Comparison of ENCODE assay signal across 18 mouse cellular contexts in genomic region chr1:63225890-63226289, GRCm38 (mm10). TPM values are rescaled to one million over a fixed set of nuclear protein-coding genes. Genes with fewer than 3 reads are reported as not detected.
DNase-seq lines count a peak whose midpoint lies in the region; ATAC-seq lines count a peak whose summit lies in the region.
"Had no signal": no experiment of that assay in that cellular context is flagged by ENCODE, and none has a peak within 500 bp of the region (broad histone marks: within the 10 kb centered on the region; RNA-seq: fewer than 3 reads in every experiment).

No protein-coding gene starts in this region.

- peak; percentile 89 for ATAC-seq in heart, embryonic 14.5 days (ENCODE audit: insufficient number of reproducible peaks, insufficient read depth, low FRiP score, low read depth)
- ATAC-seq in midbrain, embryonic 14.5 days (ENCODE audit: low FRiP score, low TSS enrichment), result no peak
- ATAC-seq in midbrain, embryonic 16.5 days, result no peak
- peak; percentile 47; the same call in 1 of the 2 replicates for ATAC-seq in embryonic facial prominence, embryonic 12.5 days (ENCODE audit: insufficient number of reproducible peaks, insufficient read depth, low FRiP score, low TSS enrichment)
- ATAC-seq: CD4-positive, CD25-positive, alpha-beta regulatory T cell, adult 4 months had no signal

- H3K9ac ChIP-seq in heart, embryonic 14.5 days (ENCODE audit: low read length), result no peak overlapping the region
- H3K9ac ChIP-seq in midbrain, embryonic 14.5 days (replicated peaks; ENCODE audit: low read length), result no peak overlapping the region
- H3K9ac ChIP-seq in midbrain, embryonic 16.5 days (ENCODE audit: low read depth, low read length), result no peak overlapping the region
- no peak overlapping the region for H3K9ac ChIP-seq in embryonic facial prominence, embryonic 12.5 days
- H3K9ac ChIP-seq: forebrain, embryonic 12.5 days; liver, embryonic 13.5 days had no signal

- no peaks in the 10 kb centered on the region for H3K36me3 ChIP-seq in heart, embryonic 14.5 days (ENCODE audit: control insufficient read depth, insufficient read depth, low read length)
- no peaks in the 10 kb centered on the region for H3K36me3 ChIP-seq in midbrain, embryonic 14.5 days (ENCODE audit: control insufficient read depth, insufficient read depth, low read length)
- no peaks in the 10 kb centered on the region for H3K36me3 ChIP-seq in midbrain, embryonic 16.5 days (ENCODE audit: control insufficient read depth, insufficient read depth, low read length)
- H3K36me3 ChIP-seq in embryonic facial prominence, embryonic 12.5 days, result no peaks in the 10 kb centered on the region
- H3K36me3 ChIP-seq: forebrain, embryonic 12.5 days; liver, embryonic 13.5 days had no signal

- H3K4me1 ChIP-seq in heart, embryonic 14.5 days (ENCODE audit: control insufficient read depth in 2 of 2, insufficient read depth in 2 of 2, low read length in 2 of 2), result peaks cover 4 to 7% of the 10 kb centered on the region in 2 experiments
- H3K4me1 ChIP-seq in midbrain, embryonic 14.5 days (ENCODE audit: control insufficient read depth, insufficient read depth, low read length), result no peaks in the 10 kb centered on the region
- H3K4me1 ChIP-seq in midbrain, embryonic 16.5 days (ENCODE audit: control insufficient read depth, insufficient read depth, low read length), result no peaks in the 10 kb centered on the region
- peaks cover 3% of the 10 kb centered on the region; the same call in 1 of the 2 replicates for H3K4me1 ChIP-seq in embryonic facial prominence, embryonic 12.5 days
- H3K4me1 ChIP-seq: liver, embryonic 13.5 days had no signal

- peak overlapping the region; percentile 11; the same call in 1 of the 2 replicates for H3K4me2 ChIP-seq in heart, embryonic 14.5 days (ENCODE audit: low read length)
- no peak overlapping the region for H3K4me2 ChIP-seq in midbrain, embryonic 14.5 days (ENCODE audit: low read length)
- H3K4me2 ChIP-seq in midbrain, embryonic 16.5 days (ENCODE audit: low read length), result no peak overlapping the region
- no peak overlapping the region for H3K4me2 ChIP-seq in embryonic facial prominence, embryonic 12.5 days (replicated peaks)
- H3K4me2 ChIP-seq: forebrain, embryonic 12.5 days; liver, embryonic 13.5 days had no signal

- H3K4me3 ChIP-seq in heart, embryonic 14.5 days (ENCODE audit: control insufficient read depth in 1 of 2, insufficient read depth in 1 of 2, low read depth in 1 of 2, low read length in 2 of 2), result no peak overlapping the region
- no peak overlapping the region for H3K4me3 ChIP-seq in midbrain, embryonic 14.5 days (replicated peaks; ENCODE audit: low read depth, low read length)
- H3K4me3 ChIP-seq in midbrain, embryonic 16.5 days (ENCODE audit: low read depth, low read length), result no peak overlapping the region
- no peak overlapping the region for H3K4me3 ChIP-seq in embryonic facial prominence, embryonic 12.5 days
- H3K4me3 ChIP-seq: forebrain, embryonic 12.5 days; liver, embryonic 13.5 days had no signal

- no peaks in the 10 kb centered on the region for H3K27me3 ChIP-seq in heart, embryonic 14.5 days (ENCODE audit: control insufficient read depth, insufficient read depth, low read length)
- no peaks in the 10 kb centered on the region for H3K27me3 ChIP-seq in midbrain, embryonic 14.5 days (ENCODE audit: control insufficient read depth, insufficient read depth, low read length)
- H3K27me3 ChIP-seq in midbrain, embryonic 16.5 days (ENCODE audit: control insufficient read depth, insufficient read depth, low read depth, low read length), result no peaks in the 10 kb centered on the region
- H3K27me3 ChIP-seq in embryonic facial prominence, embryonic 12.5 days, result no peaks in the 10 kb centered on the region
- H3K27me3 ChIP-seq: forebrain, embryonic 12.5 days; liver, embryonic 13.5 days had no signal

- H3K9me3 ChIP-seq in heart, embryonic 14.5 days (ENCODE audit: control insufficient read depth, low read length), result no peaks in the 10 kb centered on the region
- H3K9me3 ChIP-seq in midbrain, embryonic 14.5 days (ENCODE audit: control insufficient read depth, low read length), result no peaks in the 10 kb centered on the region
- H3K9me3 ChIP-seq in midbrain, embryonic 16.5 days (replicated peaks; ENCODE audit: control insufficient read depth, low read length, poor library complexity, severe bottlenecking), result no peaks in the 10 kb centered on the region
- H3K9me3 ChIP-seq in embryonic facial prominence, embryonic 12.5 days, result no peaks in the 10 kb centered on the region
- H3K9me3 ChIP-seq: forebrain, embryonic 12.5 days; liver, embryonic 13.5 days had no signal

- peak overlapping the region in 1 of 2 experiments; percentile 20; a peak in 1 of 4 replicates for H3K27ac ChIP-seq in heart, embryonic 14.5 days (replicated peaks in 1 of 2; ENCODE audit: control insufficient read depth in 1 of 2, insufficient read depth in 1 of 2, low read depth in 2 of 2, low read length in 2 of 2)
- no peak overlapping the region for H3K27ac ChIP-seq in midbrain, embryonic 14.5 days (replicated peaks; ENCODE audit: low read depth, low read length)
- no peak overlapping the region for H3K27ac ChIP-seq in midbrain, embryonic 16.5 days (ENCODE audit: low read length)
- no peak overlapping the region for H3K27ac ChIP-seq in embryonic facial prominence, embryonic 12.5 days
- H3K27ac ChIP-seq: forebrain, embryonic 12.5 days; liver, embryonic 13.5 days had no signal

- no peak for DNase-seq in heart, adult 9 months (ENCODE audit: low spot score in 2 of 2)
- DNase-seq in midbrain, embryonic 14.5 days, result peak; percentile 21
- DNase-seq in retina, postnatal 1 day, result peak; percentile 48
- no peak for DNase-seq in T-cell, adult 2 months (ENCODE audit: low spot score)
- no peak for DNase-seq in layer of hippocampus, postnatal 10 days (ENCODE audit: low spot score in 2 of 2)
- DNase-seq: cerebellum, postnatal 25 days; kidney, adult 11 months; layer of hippocampus, postnatal 36 days; liver, embryonic 13.5 days; lung, postnatal 4 days; right cerebral cortex, adult 18-20 months; thymus, postnatal 4 days had no signal

- WGBS in heart, embryonic 14.5 days, result 2% methylated on average over 7 of the region's 7 CpGs
- 9% methylated on average over 7 of the region's 7 CpGs for WGBS in midbrain, embryonic 14.5 days
- 10% methylated on average over 7 of the region's 7 CpGs for WGBS in midbrain, embryonic 16.5 days
- 1% methylated on average over 7 of the region's 7 CpGs for WGBS in embryonic facial prominence, embryonic 12.5 days

RNA-seq across cellular contexts. Expression of gene Gpr1, which starts 11.5 kb away (rescaled TPM):
- 0.09 and 0.20 TPM in 2 replicates for polyA plus RNA-seq in heart, embryonic 14.5 days (2014; fragmentation: Nextera tagmentation; extraction: Ambion mirVana)
- 0.69 and 0.71 TPM in 2 replicates for polyA plus RNA-seq in midbrain, embryonic 14.5 days (2014; fragmentation: Nextera tagmentation; extraction: Ambion mirVana)
- polyA plus RNA-seq in midbrain, embryonic 16.5 days (2015; fragmentation: Nextera tagmentation; extraction: Ambion mirVana), result 0.88 and 1.1 TPM in 2 replicates
- polyA plus RNA-seq in embryonic facial prominence, embryonic 12.5 days (2016; fragmentation: Nextera tagmentation; extraction: Ambion mirVana), result 0.15 and 0.24 TPM in 2 replicates
- under 1 TPM; 0.30 to 0.56 TPM for total RNA-seq in layer of hippocampus, postnatal 10 days (2021)
- total RNA-seq: granulocyte monocyte progenitor cell, adult 5-6 weeks had no signal
- polyA plus RNA-seq: CD4-positive, CD25-positive, alpha-beta regulatory T cell, adult 4 months; liver, embryonic 13.5 days had no signal

RNA-seq across cellular contexts. Expression of gene Zdbf2, which starts 47.2 kb away (rescaled TPM):
- 7.5 and 8.7 TPM in 2 replicates for polyA plus RNA-seq in heart, embryonic 14.5 days (2014; fragmentation: Nextera tagmentation; extraction: Ambion mirVana)
- 38.3 and 38.9 TPM in 2 replicates for polyA plus RNA-seq in midbrain, embryonic 14.5 days (2014; fragmentation: Nextera tagmentation; extraction: Ambion mirVana)
- 35.4 and 50.3 TPM in 2 replicates for polyA plus RNA-seq in midbrain, embryonic 16.5 days (2015; fragmentation: Nextera tagmentation; extraction: Ambion mirVana)
- polyA plus RNA-seq in embryonic facial prominence, embryonic 12.5 days (2016; fragmentation: Nextera tagmentation; extraction: Ambion mirVana), result 22.2 and 24.0 TPM in 2 replicates
- total RNA-seq in layer of hippocampus, postnatal 10 days (2021), result 10 to 100 TPM; 22.1 to 25.8 TPM
- total RNA-seq: granulocyte monocyte progenitor cell, adult 5-6 weeks had no signal
- polyA plus RNA-seq: CD4-positive, CD25-positive, alpha-beta regulatory T cell, adult 4 months had no signal

RNA-seq across cellular contexts. Expression of gene Ndufs1, which starts 49.3 kb away (rescaled TPM):
- 382 and 415 TPM in 2 replicates for polyA plus RNA-seq in heart, embryonic 14.5 days (2014; fragmentation: Nextera tagmentation; extraction: Ambion mirVana)
- 116 and 136 TPM in 2 replicates for polyA plus RNA-seq in midbrain, embryonic 14.5 days (2014; fragmentation: Nextera tagmentation; extraction: Ambion mirVana)
- 137 and 143 TPM in 2 replicates for polyA plus RNA-seq in midbrain, embryonic 16.5 days (2015; fragmentation: Nextera tagmentation; extraction: Ambion mirVana)
- polyA plus RNA-seq in embryonic facial prominence, embryonic 12.5 days (2016; fragmentation: Nextera tagmentation; extraction: Ambion mirVana), result 134 and 136 TPM in 2 replicates
- total RNA-seq in layer of hippocampus, postnatal 10 days (2021), result 100 to 1,000 TPM; 145 to 148 TPM

RNA-seq across cellular contexts. Expression of gene Eef1b2, which starts 49.3 kb away (rescaled TPM):
- 358 and 403 TPM in 2 replicates for polyA plus RNA-seq in heart, embryonic 14.5 days (2014; fragmentation: Nextera tagmentation; extraction: Ambion mirVana)
- 485 and 564 TPM in 2 replicates for polyA plus RNA-seq in midbrain, embryonic 14.5 days (2014; fragmentation: Nextera tagmentation; extraction: Ambion mirVana)
- 433 and 447 TPM in 2 replicates for polyA plus RNA-seq in midbrain, embryonic 16.5 days (2015; fragmentation: Nextera tagmentation; extraction: Ambion mirVana)
- polyA plus RNA-seq in embryonic facial prominence, embryonic 12.5 days (2016; fragmentation: Nextera tagmentation; extraction: Ambion mirVana), result 505 and 511 TPM in 2 replicates
- total RNA-seq in layer of hippocampus, postnatal 10 days (2021), result 100 to 1,000 TPM; 532 to 585 TPM

Comparison
In these comparisons a context has a peak if more than half of its experiments do, and no peak if none do; other contexts are left out.
1. ATAC-seq: peak in heart, embryonic 14.5 days (single experiment) and embryonic facial prominence, embryonic 12.5 days (single experiment); none in midbrain, embryonic 14.5 days (single experiment) and midbrain, embryonic 16.5 days (single experiment).
2. DNase-seq: peak in midbrain, embryonic 14.5 days (single experiment) and retina, postnatal 1 day (single experiment); none in heart, adult 9 months (0 of 2), T-cell, adult 2 months (single experiment) and layer of hippocampus, postnatal 10 days (0 of 2).